Mouse (Mus musculus): Measurements from ENCODE around the gene Dab2ip. TPM values are rescaled to one million over a fixed set of nuclear protein-coding genes. Genes with fewer than 3 reads are reported as not detected.

Gene Dab2ip
- total RNA-seq, 2 experiments from 2014 or later: 42.8 to 46.3 TPM

- no peak for DNase-seq
- intact Hi-C loops (cut with DNase I; ENCODE audit: low total_unique reads): loop anchor here (10.0 kb wide), 1 partner anchor 176 kb away; no protein-coding TSS in a partner anchor
These were observed 162.9 kb downstream of the Dab2ip start for GRCm38 (mm10) chr2:35720956-35721355.

GRCm38 (mm10) chr2:35722821-35723220 lies 164.8 kb downstream of the Dab2ip start:
- intact Hi-C loops (cut with DNase I; ENCODE audit: low total_unique reads): loop anchor here (10.0 kb wide), 1 partner anchor 178 kb away; no protein-coding TSS in a partner anchor
- DNase-seq: no peak

- intact Hi-C loops (cut with DNase I; ENCODE audit: low total_unique reads): loop anchor here (10.0 kb wide), 1 partner anchor 178 kb away; no protein-coding TSS in a partner anchor
- DNase-seq: no peak
These were observed 165.2 kb downstream of the Dab2ip start for GRCm38 (mm10) chr2:35723267-35723666.

GRCm38 (mm10) chr2:35723691-35724090 lies 165.6 kb downstream of the Dab2ip start:
- intact Hi-C loops (cut with DNase I; ENCODE audit: low total_unique reads): loop anchor here (10.0 kb wide), 1 partner anchor 179 kb away; no protein-coding TSS in a partner anchor
- no peak for DNase-seq

- intact Hi-C loops (cut with DNase I; ENCODE audit: low total_unique reads): loop anchor here (5.0 to 10.0 kb wide), 2 partner anchors 81 to 184 kb away; no protein-coding TSS in a partner anchor
- DNase-seq: no peak
These were observed 170.6 kb downstream of the Dab2ip start for GRCm38 (mm10) chr2:35728633-35729032.

GRCm38 (mm10) chr2:35729077-35730065 lies 171.3 kb downstream of the Dab2ip start:
- intact Hi-C loops (cut with DNase I; ENCODE audit: low total_unique reads): loop anchor here (5.0 to 10.0 kb wide), 3 partner anchors 82 to 185 kb away; no protein-coding TSS in a partner anchor
- peak; percentile 58 for DNase-seq

GRCm38 (mm10) chr2:35731671-35732449 lies 173.8 kb downstream of the Dab2ip start:
- intact Hi-C loops (cut with DNase I; ENCODE audit: low total_unique reads): loop anchor here (5.0 kb wide), 1 partner anchor 160 kb away; no protein-coding TSS in a partner anchor
- DNase-seq: no peak

GRCm38 (mm10) chr2:35735001-35735400 lies 176.9 kb downstream of the Dab2ip start:
- intact Hi-C loops (cut with DNase I; ENCODE audit: low total_unique reads): no loop called here
- no peak for DNase-seq

- intact Hi-C loops (cut with DNase I; ENCODE audit: low total_unique reads): no loop called here
These were observed 178.0 kb downstream of the Dab2ip start for GRCm38 (mm10) chr2:35736061-35736460.

GRCm38 (mm10) chr2:35737467-35738027 lies 179.5 kb downstream of the Dab2ip start:
- intact Hi-C loops (cut with DNase I; ENCODE audit: low total_unique reads): no loop called here

More at GRCm38 (mm10) chr2:35736061-35736460, 178.0 kb downstream of the Dab2ip start:
- DNase-seq: no peak

GRCm38 (mm10) chr2:35739669-35740254 lies 181.7 kb downstream of the Dab2ip start:
- intact Hi-C loops (cut with DNase I; ENCODE audit: low total_unique reads): no loop called here
- DNase-seq: no peak

More at GRCm38 (mm10) chr2:35737467-35738027, 179.5 kb downstream of the Dab2ip start:
- no peak for DNase-seq

- no peak for DNase-seq
- intact Hi-C loops (cut with DNase I; ENCODE audit: low total_unique reads): no loop called here
These were observed 187.8 kb downstream of the Dab2ip start for GRCm38 (mm10) chr2:35745876-35746275.

- no peak for DNase-seq
- intact Hi-C loops (cut with DNase I; ENCODE audit: low total_unique reads): no loop called here
These were observed 188.6 kb downstream of the Dab2ip start for GRCm38 (mm10) chr2:35746638-35747037.

GRCm38 (mm10) chr2:35747371-35748035 lies 189.4 kb downstream of the Dab2ip start:
- no peak for DNase-seq
- intact Hi-C loops (cut with DNase I; ENCODE audit: low total_unique reads): no loop called here

GRCm38 (mm10) chr2:35750533-35751141 lies 192.6 kb downstream of the Dab2ip start:
- no peak for DNase-seq
- intact Hi-C loops (cut with DNase I; ENCODE audit: low total_unique reads): no loop called here

- intact Hi-C loops (cut with DNase I; ENCODE audit: low total_unique reads): no loop called here
These were observed 193.9 kb downstream of the Dab2ip start for GRCm38 (mm10) chr2:35751781-35752505.

GRCm38 (mm10) chr2:35756467-35756866 lies 198.4 kb downstream of the Dab2ip start:
- DNase-seq: no peak

More at GRCm38 (mm10) chr2:35751781-35752505, 193.9 kb downstream of the Dab2ip start:
- no peak for DNase-seq

More at GRCm38 (mm10) chr2:35756467-35756866, 198.4 kb downstream of the Dab2ip start:
- intact Hi-C loops (cut with DNase I; ENCODE audit: low total_unique reads): no loop called here

Data from gastrocnemius, postnatal 14 days (tissue).